Mouse (Mus musculus) right cerebral cortex, postnatal 10 days (tissue): ENCODE measurements around the gene Zbtb8os.
A peak's percentile ranks its signal among the peaks of the same experiment; 100 is the strongest.

Experiments
- DNase-seq, 2 experiments: peaks; one replicate each; pipeline ENCODE4 v3.0.0; 2021; ENCODE audit warnings: low spot score in 2 of 2

Gene Zbtb8os

GRCm38 (mm10) chr4:129376961-129377545 is 41.6 kb downstream of the Zbtb8os start:
- DNase-seq = peak; percentile 49

GRCm38 (mm10) chr4:129377601-129378390 is 42.3 kb downstream of the Zbtb8os start, which contains the start of gene Zbtb8a:
TSS of gene Zbtb8a (minus strand) at chr4:129378116.
- peak; percentile 54 to 56 for DNase-seq

GRCm38 (mm10) chr4:129379805-129380204 is 44.3 kb downstream of the Zbtb8os start:
- DNase-seq = no peak

GRCm38 (mm10) chr4:129381148-129381547 is 45.7 kb downstream of the Zbtb8os start:
- no peak for DNase-seq

GRCm38 (mm10) chr4:129382029-129382428 is 46.5 kb downstream of the Zbtb8os start:
- DNase-seq = no peak

GRCm38 (mm10) chr4:129382488-129382887 is 47.0 kb downstream of the Zbtb8os start:
- no peak for DNase-seq

GRCm38 (mm10) chr4:129383586-129383985 is 48.1 kb downstream of the Zbtb8os start:
- DNase-seq = no peak

- DNase-seq = no peak
Observed at GRCm38 (mm10) chr4:129384440-129384839, 48.9 kb downstream of the Zbtb8os start.

GRCm38 (mm10) chr4:129385685-129386084 is 50.2 kb downstream of the Zbtb8os start:
- no peak for DNase-seq

GRCm38 (mm10) chr4:129386269-129386946 is 50.9 kb downstream of the Zbtb8os start:
- DNase-seq = no peak

GRCm38 (mm10) chr4:129386989-129387388 is 51.5 kb downstream of the Zbtb8os start:
- no peak for DNase-seq

- DNase-seq = no peak
Observed at GRCm38 (mm10) chr4:129388404-129388803, 52.9 kb downstream of the Zbtb8os start.

- no peak for DNase-seq
Observed at GRCm38 (mm10) chr4:129390216-129390743, 54.8 kb downstream of the Zbtb8os start.

- no peak for DNase-seq
Observed at GRCm38 (mm10) chr4:129390936-129391557, 55.6 kb downstream of the Zbtb8os start.

- DNase-seq = no peak
Observed at GRCm38 (mm10) chr4:129394089-129394870, 58.8 kb downstream of the Zbtb8os start.

GRCm38 (mm10) chr4:129396960-129397359 is 61.5 kb downstream of the Zbtb8os start:
- DNase-seq = no peak

GRCm38 (mm10) chr4:129399813-129400212 is 64.3 kb downstream of the Zbtb8os start:
- DNase-seq = no peak
